Mouse (Mus musculus) stomach, embryonic 16.5 days (tissue): Measurements from ENCODE around the gene Ddb1. TPM values are rescaled to one million over a fixed set of nuclear protein-coding genes. Genes with fewer than 3 reads are reported as not detected.

Experiments used
- polyA plus RNA-seq: library from polyadenylated mRNA; unstranded; fragments of >200 nt; fragmentation: Nextera tagmentation; extraction: Ambion mirVana; gene quantifications from 2 replicates; pipeline ENCODE4 v1.2.1, GENCODE M21; 2015

Ddb1 gene
- polyA plus RNA-seq, 1 experiment from 2014 or later: 317 TPM

Other genes starting within 250 kb of the Ddb1 start
- 0.84 TPM in 2 replicates for gene Syt7, start 216.2 kb upstream of the Ddb1 start, polyA plus RNA-seq
- 0.32 and 0.41 TPM in 2 replicates for gene Lrrc10b, start 147.9 kb upstream of the Ddb1 start, polyA plus RNA-seq
- gene Ppp1r32, start 122.4 kb upstream of the Ddb1 start, polyA plus RNA-seq: 0.31 TPM in 1 of 2 replicates, not detected in the other
- 39.2 and 41.0 TPM in 2 replicates for gene Cpsf7, start 80.1 kb upstream of the Ddb1 start, polyA plus RNA-seq
- gene Sdhaf2, start 79.2 kb upstream of the Ddb1 start, polyA plus RNA-seq: 50.6 and 53.1 TPM in 2 replicates
- 28.9 and 29.8 TPM in 2 replicates for gene Tmem216, start 49.1 kb upstream of the Ddb1 start, polyA plus RNA-seq
- 22.6 and 26.4 TPM in 2 replicates for gene Cyb561a3, start 28.2 kb upstream of the Ddb1 start, polyA plus RNA-seq
- gene Tmem138, start 28.0 kb upstream of the Ddb1 start, polyA plus RNA-seq: 24.6 and 25.0 TPM in 2 replicates
- 19.3 and 19.4 TPM in 2 replicates for gene Tkfc, start 327 bp downstream of the Ddb1 start, polyA plus RNA-seq
- gene Vwce, start 28.9 kb downstream of the Ddb1 start, polyA plus RNA-seq: 1.2 and 2.0 TPM in 2 replicates
- gene Pga5, start 72.7 kb downstream of the Ddb1 start, polyA plus RNA-seq: 139 and 218 TPM in 2 replicates
- 48.7 and 60.3 TPM in 2 replicates for gene Vps37c, start 83.4 kb downstream of the Ddb1 start, polyA plus RNA-seq
- 3.3 and 3.8 TPM in 2 replicates for gene Cd5, start 133.7 kb downstream of the Ddb1 start, polyA plus RNA-seq
- gene Cd6, start 224.7 kb downstream of the Ddb1 start, polyA plus RNA-seq: 0.50 and 0.58 TPM in 2 replicates
- gene Slc15a3, start 234.4 kb downstream of the Ddb1 start, polyA plus RNA-seq: 0.52 and 0.70 TPM in 2 replicates